Mouse (Mus musculus) heart, adult 18-20 months (tissue): Measurements from ENCODE around the gene Vmn1r233. TPM values are rescaled to one million over a fixed set of nuclear protein-coding genes. Genes with fewer than 3 reads are reported as not detected.

Source experiments
- DNase-seq, 2 experiments: peaks; one replicate each; pipeline ENCODE4 v3.0.0; 2021 to 2022; ENCODE audit warnings: mixed read lengths in 1 of 2
- long read RNA-seq, 2 experiments: library from polyadenylated mRNA; stranded (forward); transcript quantifications; one replicate each; pipeline ENCODE4 v2.0.0; 2021
- total RNA-seq, 2 experiments: library from RNA; stranded (reverse); gene quantifications; 2 replicates each; pipeline ENCODE4 v1.2.3; 2021

Vmn1r233 gene
- total RNA-seq: not detected
- long read RNA-seq, experiment 1: 0 reads
- long read RNA-seq, experiment 2: 0 reads

GRCm38 (mm10) chr17:20996364-20996763 lies at the start of gene Vmn1r233:
Gene Vmn1r233 (minus strand): TSS chr17:20996464.
- DNase-seq: no peak

- no peak for DNase-seq
These were observed 22.3 kb upstream of the Vmn1r233 start for GRCm38 (mm10) chr17:21018410-21019080.

- peak in 1 of 2 experiments; percentile 3 for DNase-seq
These were observed 13.5 kb upstream of the Vmn1r233 start for GRCm38 (mm10) chr17:21009726-21010125.

GRCm38 (mm10) chr17:21008382-21009331 lies 12.4 kb upstream of the Vmn1r233 start, which contains the start of gene Zfp160:
Gene Zfp160 (plus strand): TSS chr17:21008903.
- DNase-seq: peak; percentile 93

GRCm38 (mm10) chr17:20993716-20994115 lies 2.5 kb downstream of the Vmn1r233 start:
- no peak for DNase-seq

GRCm38 (mm10) chr17:20966681-20967080 lies 29.6 kb downstream of the Vmn1r233 start:
- DNase-seq: peak; percentile 23 to 24

- DNase-seq: peak; percentile 29 to 69
These were observed 30.8 kb downstream of the Vmn1r233 start for GRCm38 (mm10) chr17:20965421-20965820.

GRCm38 (mm10) chr17:20960386-20960785 lies 35.9 kb downstream of the Vmn1r233 start:
- no peak for DNase-seq

GRCm38 (mm10) chr17:20946636-20947035 lies 49.6 kb downstream of the Vmn1r233 start:
- no peak for DNase-seq

GRCm38 (mm10) chr17:20946026-20946565 lies 50.2 kb downstream of the Vmn1r233 start:
- DNase-seq: no peak

GRCm38 (mm10) chr17:20944985-20945891 lies 51.0 kb downstream of the Vmn1r233 start, which contains the start of gene Ppp2r1a:
Gene Ppp2r1a (plus strand): TSS chr17:20945311.
- DNase-seq: peak; percentile 100

- peak in 1 of 2 experiments; percentile 2 for DNase-seq
These were observed 52.0 kb downstream of the Vmn1r233 start for GRCm38 (mm10) chr17:20944226-20944625.

Other genes with a start within 250 kb of the Vmn1r233 start
- gene Vmn1r228, start 210.3 kb downstream of the Vmn1r233 start, total RNA-seq: not detected
- gene Vmn1r229, start 184.9 kb downstream of the Vmn1r233 start, total RNA-seq: not detected
- not detected for gene Vmn1r230, start 156.0 kb downstream of the Vmn1r233 start, total RNA-seq
- gene Vmn1r231, start 91.4 kb downstream of the Vmn1r233 start, total RNA-seq: not detected
- not detected for gene Vmn1r232, start 76.8 kb downstream of the Vmn1r233 start, total RNA-seq
- gene Ppp2r1a, start 51.2 kb downstream of the Vmn1r233 start, total RNA-seq: 100 to 1,000 TPM; 173 to 183 TPM
- 1 to 10 TPM; 6.9 to 7.2 TPM for gene Zfp160, start 12.4 kb upstream of the Vmn1r233 start, total RNA-seq
- not detected for gene Vmn1r234, start 229.6 kb upstream of the Vmn1r233 start, total RNA-seq